Mouse (Mus musculus) cerebellum, postnatal 10 days (tissue): ENCODE data around the gene Oog4.
"Not testable (repeated sequence)": the region's sequence is repeated elsewhere in the genome, so short reads cannot be mapped to it uniquely, and the experiment has no call there.

Source experiments
- DNase-seq, 2 experiments: peaks; one replicate each; pipeline ENCODE4 v3.0.0; 2021; ENCODE audit warnings: mixed read lengths in 2 of 2

Gene Oog4

GRCm38 (mm10) chr4:143450224-143450623, at the start of gene Oog4:
Gene Oog4 (minus strand): TSS chr4:143450324.
- no peak for DNase-seq

DNA sequence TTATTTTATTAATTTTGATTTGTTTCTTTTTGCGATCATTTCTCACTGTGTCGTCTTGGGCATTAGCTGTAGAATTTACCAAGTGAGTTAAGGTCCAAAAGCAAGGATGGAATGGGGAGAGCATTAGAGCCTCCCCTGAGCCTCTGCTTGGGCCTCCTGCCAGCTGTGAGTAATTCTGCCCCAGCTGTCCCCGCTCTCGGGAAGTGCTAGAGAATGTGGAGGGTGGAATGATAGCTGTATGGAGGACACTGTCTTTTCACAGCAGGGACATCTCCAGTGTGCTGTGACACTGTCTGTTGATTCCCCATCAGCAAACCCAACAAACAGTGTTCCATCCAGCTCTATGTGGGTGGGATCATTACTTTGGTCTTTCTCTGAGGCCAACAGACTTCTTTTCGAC, 23.4 kb downstream of the Oog4 start:
- not testable (repeated sequence) for DNase-seq

GRCm38 (mm10) chr4:143414121-143414520, 36.0 kb downstream of the Oog4 start:
- DNase-seq: peak in 1 of 2 experiments; percentile 9

DNA sequence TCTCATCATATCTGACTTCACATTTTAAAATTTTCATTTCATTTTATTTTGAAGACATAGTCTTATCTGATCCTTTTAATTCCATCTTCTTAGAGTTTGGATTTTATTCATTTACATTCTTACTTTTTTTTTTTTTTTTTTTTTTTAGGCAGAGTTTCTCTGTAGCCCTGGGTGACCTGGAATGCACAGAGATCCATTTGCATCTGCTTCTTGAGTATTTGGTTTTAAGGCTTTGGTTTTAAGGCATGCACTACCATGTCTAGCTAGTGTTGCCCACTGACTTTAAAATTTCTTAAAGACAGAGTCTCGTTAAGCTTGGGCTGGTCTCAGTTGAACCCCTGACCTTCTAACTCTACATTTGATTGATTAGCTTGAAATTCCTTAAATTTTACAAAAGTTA, 36.5 kb downstream of the Oog4 start:
- DNase-seq: no peak

DNA sequence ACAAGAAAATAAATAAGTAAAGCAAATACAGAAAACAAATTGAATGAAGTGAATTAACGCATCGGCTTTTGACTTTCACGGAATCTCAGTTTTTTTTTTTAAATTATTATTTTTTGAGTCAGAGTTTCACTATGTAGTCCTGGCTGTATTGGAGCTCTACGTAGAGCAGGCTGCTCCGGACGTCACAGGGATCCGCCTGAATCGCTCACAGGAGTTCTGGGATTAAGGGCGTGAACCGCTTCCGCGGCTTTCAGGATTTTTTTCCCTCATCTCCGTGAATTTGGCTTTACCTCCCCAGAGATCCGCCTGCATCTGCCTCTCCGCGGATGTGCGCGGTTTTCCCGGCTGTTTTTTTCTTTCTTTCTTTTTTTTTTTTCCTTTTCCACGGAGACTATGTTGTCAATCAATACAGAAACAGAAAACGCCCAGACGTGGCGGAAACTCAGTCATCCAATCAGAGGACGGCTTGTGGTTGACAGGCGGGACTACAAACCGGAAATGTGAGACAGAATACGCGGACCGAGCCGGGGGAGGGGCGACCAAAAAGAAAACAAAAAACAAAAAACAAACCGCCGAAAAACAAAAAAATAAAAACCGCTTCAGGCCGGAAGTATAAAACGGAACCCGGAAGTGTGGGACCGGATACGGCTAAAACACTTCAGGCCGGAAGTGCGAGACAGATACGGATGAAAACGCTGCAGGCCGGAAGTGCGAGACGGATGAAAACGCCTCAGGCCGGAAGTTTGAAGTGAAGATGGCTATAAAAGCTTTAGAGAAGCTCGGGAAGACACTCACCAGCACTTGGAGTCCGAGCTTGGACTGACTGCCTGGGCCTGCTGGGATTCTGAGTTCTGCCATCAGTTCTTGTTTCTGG, 37.7 kb downstream of the Oog4 start, which contains the start of gene Pramef8:
Pramef8 (plus strand) TSS at position 208 of the 874 bp plus-strand sequence.
- DNase-seq: peak; percentile 94

DNA sequence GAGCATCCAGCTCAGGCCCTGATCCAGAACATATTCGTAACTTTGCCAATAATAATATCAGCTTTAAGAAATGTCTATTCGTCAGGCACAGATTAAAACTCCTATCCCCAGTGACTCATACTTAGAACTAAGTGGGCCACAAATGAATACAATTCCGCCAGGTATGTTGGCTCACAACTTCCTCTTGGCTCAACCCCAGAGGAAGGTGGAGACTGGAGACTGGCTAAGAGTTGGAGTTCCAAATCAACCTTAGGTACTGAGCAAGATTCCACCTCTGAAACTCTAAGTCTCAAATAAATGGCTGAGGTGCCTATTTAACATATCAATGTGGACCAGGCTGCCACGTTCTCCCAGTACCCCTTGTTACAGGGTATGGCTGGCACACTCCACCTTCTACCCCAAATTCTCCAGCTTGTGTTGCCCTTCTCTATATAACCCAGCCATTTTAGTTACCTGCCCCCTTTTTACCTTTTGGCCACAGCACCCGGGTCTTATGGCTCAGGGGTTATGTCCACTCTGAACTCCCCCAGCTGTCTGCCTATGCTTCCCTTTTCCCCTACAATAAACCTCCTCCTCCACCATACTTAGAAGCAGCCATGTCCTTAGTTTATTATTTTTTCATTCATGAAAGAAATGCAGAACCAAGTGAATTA, 38.4 kb downstream of the Oog4 start:
- peak; percentile 46 to 53 for DNase-seq

DNA sequence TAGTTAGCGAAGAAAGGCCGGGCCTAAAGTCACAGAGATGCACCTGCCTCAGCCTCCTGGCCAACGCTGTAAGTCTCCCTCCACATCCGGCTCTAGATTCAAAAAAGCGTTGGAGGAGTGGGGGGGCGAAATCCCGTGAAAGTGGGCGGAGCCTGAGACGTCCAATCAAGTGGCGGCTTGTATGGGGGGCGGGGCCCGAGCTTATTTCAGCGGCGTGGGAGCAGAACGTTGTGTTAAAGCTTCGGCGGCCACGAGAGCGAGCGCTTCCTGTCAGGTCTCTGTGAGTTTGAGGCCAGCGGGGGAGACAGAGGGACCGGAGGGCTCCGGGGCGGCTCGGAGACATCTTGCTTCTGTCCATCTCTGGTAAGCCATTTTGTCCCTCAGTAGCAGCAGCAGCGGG, 55.9 kb downstream of the Oog4 start, which contains the start of gene Pramel1:
Pramel1 (plus strand) TSS at position 248 of the 400 bp plus-strand sequence.
- no peak for DNase-seq

- DNase-seq: peak; percentile 66 to 67
Observed at GRCm38 (mm10) chr4:143388955-143389702, 61.0 kb downstream of the Oog4 start.
